Mouse (Mus musculus): Measurements from ENCODE around the gene Lrrc66. TPM values are rescaled to one million over a fixed set of nuclear protein-coding genes. Genes with fewer than 3 reads are reported as not detected.
A peak's percentile ranks its signal among the peaks of the same experiment; 100 is the strongest.
"Not testable (repeated sequence)": the region's sequence is repeated elsewhere in the genome, so short reads cannot be mapped to it uniquely, and the experiment has no call there.

Gene Lrrc66
- total RNA-seq, 2 experiments from 2014 or later = 0.13 TPM; not detected in 1

DNA sequence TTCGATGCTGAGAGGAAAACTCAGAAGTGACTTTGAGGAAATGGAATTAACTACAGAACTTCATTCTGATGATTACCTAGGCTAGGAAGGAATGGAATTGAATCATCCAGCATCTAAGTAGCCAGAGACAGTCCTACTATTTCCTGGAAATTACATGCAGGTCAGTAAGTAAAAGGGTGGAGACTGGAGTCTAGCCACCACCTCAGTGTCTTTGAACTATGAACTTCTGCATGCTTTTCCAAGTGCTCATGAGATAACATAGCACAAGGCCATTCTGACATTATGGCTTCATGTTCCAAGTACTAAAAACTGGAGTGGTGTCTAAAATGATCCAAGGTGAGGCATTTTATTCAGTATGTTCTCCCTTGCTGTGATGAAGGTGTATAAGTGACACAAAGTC is 6.8 kb downstream of the Lrrc66 start:
- DNase-seq (ENCODE audit: low spot score in 2 of 2) = no peak
- intact Hi-C loops (cut with DNase I) = no loop called here

- intact Hi-C loops (cut with DNase I) = no loop called here
These were observed 13.4 kb downstream of the Lrrc66 start for GRCm38 (mm10) chr5:73618969-73619368.

GRCm38 (mm10) chr5:73615211-73615610 is 17.1 kb downstream of the Lrrc66 start:
- intact Hi-C loops (cut with DNase I) = no loop called here

More at GRCm38 (mm10) chr5:73618969-73619368, 13.4 kb downstream of the Lrrc66 start:
- DNase-seq (ENCODE audit: low spot score in 2 of 2) = no peak

DNA sequence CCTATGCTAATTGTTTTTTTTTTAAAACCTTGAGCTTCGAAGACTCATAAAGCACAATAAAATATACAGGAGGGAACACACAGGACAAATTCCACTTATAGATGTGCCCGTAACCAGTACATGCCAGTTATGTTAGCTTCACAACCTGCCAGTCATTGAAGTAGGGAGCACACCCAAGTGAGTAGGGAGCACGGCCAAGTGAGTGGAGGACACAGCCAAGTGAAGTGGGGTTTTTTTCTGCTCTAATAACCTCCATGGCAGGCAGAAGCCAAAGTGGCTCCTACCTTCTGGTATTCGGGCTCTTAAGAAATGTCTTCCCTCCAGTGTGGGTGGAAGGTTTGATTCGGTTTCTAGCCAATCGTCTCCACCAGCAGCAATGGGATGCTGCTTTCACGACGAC is 19.0 kb downstream of the Lrrc66 start:
- DNase-seq (ENCODE audit: low spot score in 2 of 2) = no peak
- intact Hi-C loops (cut with DNase I) = no loop called here

More at GRCm38 (mm10) chr5:73615211-73615610, 17.1 kb downstream of the Lrrc66 start:
- no peak for DNase-seq (ENCODE audit: low spot score in 2 of 2)

GRCm38 (mm10) chr5:73611071-73611470 is 21.3 kb downstream of the Lrrc66 start:
- intact Hi-C loops (cut with DNase I) = no loop called here

GRCm38 (mm10) chr5:73604964-73605363 is 27.4 kb downstream of the Lrrc66 start:
- DNase-seq (ENCODE audit: low spot score in 2 of 2) = peak in 1 of 2 experiments; percentile 54
- intact Hi-C loops (cut with DNase I) = no loop called here

More at GRCm38 (mm10) chr5:73611071-73611470, 21.3 kb downstream of the Lrrc66 start:
- no peak for DNase-seq (ENCODE audit: low spot score in 2 of 2)

DNA sequence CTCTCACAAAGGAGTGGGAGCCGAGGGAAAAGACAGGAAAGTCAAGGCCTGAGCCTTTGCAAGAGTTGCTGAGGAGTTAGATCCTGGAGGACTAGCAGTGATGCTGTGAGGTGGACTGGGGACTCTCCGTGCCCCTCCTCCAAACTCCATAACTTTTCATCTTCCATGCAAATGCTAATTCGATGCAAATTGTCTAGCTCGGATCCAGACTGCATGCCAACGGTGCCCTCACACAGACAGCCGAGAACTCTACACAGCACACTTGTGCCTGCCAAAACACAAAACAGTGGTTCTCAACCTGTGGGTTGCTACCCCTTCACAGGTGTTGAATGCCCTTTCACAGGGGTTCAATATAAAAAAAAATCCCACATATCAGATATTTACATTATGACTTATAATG is 27.8 kb downstream of the Lrrc66 start:
- no peak for DNase-seq (ENCODE audit: low spot score in 2 of 2)
- intact Hi-C loops (cut with DNase I) = no loop called here

DNA sequence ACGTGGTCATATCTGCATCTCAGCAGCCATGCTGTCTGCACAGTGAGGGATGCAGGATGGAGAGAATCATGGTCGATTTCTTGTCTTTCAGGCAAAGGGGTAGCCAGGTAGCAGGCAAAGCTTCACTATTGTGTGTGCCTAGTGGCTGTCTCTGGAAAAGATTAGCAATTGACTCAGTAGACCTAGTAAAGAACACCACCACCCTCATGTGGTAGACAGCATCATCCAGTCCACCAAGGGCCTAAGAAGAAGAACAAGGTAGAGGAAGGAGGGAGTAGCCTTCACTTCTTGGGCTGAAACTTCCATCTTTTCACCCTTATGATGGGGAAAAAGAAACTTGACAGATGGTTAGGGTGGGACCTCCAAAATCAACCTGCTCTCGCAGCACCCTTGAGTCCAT is 29.5 kb downstream of the Lrrc66 start:
- no peak for DNase-seq (ENCODE audit: low spot score in 2 of 2)
- intact Hi-C loops (cut with DNase I) = no loop called here

DNA sequence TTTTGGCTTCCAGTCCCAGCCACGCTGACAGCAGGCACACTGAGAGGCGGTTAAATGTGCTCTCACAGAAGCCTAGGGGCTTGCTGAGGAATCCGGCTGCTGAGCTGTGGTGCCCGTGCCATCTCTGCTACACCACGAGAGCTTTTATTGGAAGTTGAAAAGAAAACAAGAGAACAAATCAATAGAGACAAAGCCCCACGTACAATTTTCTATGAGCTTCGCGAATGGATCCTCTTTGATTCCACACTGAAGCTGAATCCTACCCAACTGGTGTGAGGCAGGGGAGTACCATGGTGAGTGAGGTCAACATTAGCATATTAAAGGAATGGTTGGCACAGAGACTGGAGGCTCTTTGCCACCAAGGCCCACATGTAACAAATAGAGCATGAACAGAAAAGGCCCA is 31.0 kb downstream of the Lrrc66 start:
- peak; percentile 37 to 52 for DNase-seq (ENCODE audit: low spot score in 2 of 2)
- intact Hi-C loops (cut with DNase I) = no loop called here

DNA sequence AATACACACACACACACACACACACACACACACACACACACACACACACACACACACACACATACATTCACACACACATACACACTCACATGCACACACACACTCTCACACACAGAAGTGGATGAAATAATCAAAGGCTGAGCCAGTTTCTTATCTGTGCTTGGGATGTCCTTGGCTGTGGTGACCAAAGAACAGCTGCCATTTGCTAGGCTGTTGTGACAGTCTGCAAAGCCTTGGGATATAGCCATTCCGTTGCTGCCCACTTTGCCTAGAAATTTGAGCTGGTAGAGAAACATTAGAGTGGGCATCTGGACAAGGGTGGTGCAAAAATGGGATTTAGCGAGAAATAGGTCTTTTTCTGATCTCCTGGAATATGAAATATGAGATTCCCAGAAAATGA is 32.3 kb downstream of the Lrrc66 start:
- intact Hi-C loops (cut with DNase I) = no loop called here
- DNase-seq (ENCODE audit: low spot score in 2 of 2) = no peak

DNA sequence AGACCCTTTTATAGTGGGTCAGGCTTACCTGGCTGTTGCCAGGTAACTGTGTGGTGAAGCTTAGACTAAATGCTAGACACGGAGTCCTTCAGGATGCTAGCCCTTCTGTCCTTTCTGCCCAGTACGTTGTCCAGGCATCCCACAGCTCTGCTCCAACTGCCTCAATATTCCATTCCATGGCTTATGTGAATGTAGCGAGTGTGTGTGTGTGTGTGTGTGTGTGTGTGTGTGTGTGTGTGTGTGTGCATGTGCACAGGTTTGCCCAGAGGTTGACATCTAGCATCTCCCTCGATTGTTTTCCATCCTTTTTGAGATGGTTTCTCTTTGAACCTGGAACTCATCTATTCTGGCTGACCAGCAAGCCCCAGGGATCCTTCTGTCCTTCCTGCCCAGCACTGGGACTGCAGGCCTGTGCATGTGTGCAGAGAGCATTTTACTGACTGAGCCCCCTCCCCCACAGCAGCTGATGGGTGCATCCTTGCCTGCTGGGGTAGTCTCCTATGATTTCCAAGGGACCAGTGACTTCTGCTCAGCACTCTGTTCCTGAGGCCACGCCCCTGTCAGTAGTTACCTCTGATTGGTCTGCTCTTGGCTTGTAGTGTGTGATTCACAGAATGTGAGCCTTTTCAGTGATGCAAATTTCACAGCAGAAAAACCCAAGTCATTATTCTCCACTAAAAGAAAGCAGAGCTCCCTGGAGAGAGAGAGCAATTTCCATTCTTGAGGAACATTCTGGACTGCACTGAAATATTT is 33.2 kb downstream of the Lrrc66 start:
- DNase-seq (ENCODE audit: low spot score in 2 of 2) = peak in 1 of 2 experiments; percentile 44
- intact Hi-C loops (cut with DNase I) = no loop called here

- DNase-seq (ENCODE audit: low spot score in 2 of 2) = no peak
- intact Hi-C loops (cut with DNase I) = no loop called here
These were observed 45.2 kb downstream of the Lrrc66 start for GRCm38 (mm10) chr5:73587119-73587518.

GRCm38 (mm10) chr5:73586597-73586996 is 45.7 kb downstream of the Lrrc66 start:
- intact Hi-C loops (cut with DNase I) = no loop called here
- DNase-seq (ENCODE audit: low spot score in 2 of 2) = no peak

DNA sequence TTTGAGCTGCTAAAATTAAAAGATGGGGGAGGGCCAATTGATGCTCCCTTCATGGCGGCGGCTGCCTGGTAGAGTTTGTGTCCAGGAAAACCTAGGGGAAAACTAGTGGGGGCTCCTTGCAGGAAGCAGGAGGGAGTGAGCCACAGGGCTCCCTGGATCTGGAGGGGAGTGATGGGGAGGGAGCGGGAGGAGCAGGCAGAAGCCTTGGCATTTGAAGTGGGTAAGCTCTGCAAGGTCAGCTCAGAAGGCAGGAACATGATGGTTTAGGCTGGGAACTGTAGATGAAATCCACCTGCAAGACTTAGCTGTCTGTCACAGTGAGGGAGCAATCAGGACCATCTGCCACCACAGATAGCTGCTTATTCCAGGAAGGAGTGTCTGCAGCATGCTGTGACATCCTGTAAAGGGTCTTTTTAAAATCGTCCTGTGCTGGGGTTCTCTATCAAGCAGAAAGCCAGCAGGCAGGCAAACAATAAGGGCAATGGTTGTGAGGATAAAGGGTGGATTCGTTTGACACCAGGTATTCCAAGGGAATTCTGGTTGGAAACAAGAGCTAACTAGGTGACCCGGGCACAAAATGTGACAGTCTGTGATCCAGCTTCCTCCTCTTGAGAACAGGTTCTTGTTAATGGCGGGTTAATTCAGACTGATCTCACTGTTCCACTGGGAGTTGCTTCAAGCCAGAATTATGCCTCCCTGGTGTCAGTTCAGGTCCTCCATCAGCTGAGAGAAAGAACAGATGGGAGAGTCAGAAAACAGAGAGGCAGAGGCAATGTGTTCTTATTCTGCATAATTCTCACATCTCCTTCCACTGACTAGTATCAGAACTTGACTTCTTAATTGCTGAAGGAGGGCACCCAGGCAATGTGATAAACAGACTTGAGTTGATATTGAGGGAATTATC is 46.9 kb downstream of the Lrrc66 start:
- peak in 1 of 2 experiments; percentile 28 for DNase-seq (ENCODE audit: low spot score in 2 of 2)
- intact Hi-C loops (cut with DNase I) = no loop called here

- DNase-seq (ENCODE audit: low spot score in 2 of 2); intact Hi-C loops (cut with DNase I): not testable (repeated sequence)
These were observed 48.3 kb downstream of the Lrrc66 start for GRCm38 (mm10) chr5:73584011-73584410.

DNA sequence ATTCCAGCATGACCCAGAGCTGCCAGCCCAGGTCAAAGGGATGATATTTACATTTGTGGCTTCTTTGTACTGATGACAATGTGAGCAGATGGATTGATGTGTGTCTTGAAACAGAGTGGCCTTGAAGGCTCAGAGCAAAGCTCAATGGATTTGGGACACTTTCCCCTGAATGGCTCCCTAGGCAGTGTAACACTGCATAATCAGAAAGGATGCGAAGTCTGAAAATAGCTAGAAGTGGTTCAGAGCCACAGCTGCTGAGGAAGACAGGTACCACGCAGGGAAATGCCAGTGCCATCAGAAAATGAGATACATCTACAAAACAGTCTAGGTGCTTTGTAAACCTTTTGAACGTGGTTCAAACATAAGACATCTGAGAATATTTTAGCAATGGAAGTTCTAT is 54.2 kb downstream of the Lrrc66 start:
- intact Hi-C loops (cut with DNase I) = no loop called here
- no peak for DNase-seq (ENCODE audit: low spot score in 2 of 2)

GRCm38 (mm10) chr5:73576708-73577107 is 55.6 kb downstream of the Lrrc66 start:
- intact Hi-C loops (cut with DNase I) = no loop called here
- peak; percentile 33 to 66 for DNase-seq (ENCODE audit: low spot score in 2 of 2)

DNA sequence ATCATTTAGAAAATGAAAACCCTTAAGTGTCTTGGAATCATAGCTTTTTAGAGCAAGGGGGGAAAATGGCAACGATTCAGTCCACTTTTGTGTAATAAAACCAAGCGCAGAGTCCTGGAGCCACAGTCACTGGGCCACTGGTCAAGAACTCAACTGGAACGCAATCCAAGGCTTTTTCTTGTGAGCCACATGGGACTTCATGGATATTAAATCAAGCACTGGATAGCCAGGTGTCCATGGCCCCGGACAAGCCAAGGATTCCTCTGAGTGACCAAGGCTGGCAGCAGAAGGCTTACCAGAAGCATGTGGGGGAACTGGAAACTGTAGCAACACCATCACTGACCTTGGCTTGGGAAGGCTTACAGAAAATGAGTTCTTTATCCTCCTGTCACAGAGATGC is 57.7 kb downstream of the Lrrc66 start:
- no peak for DNase-seq (ENCODE audit: low spot score in 2 of 2)
- intact Hi-C loops (cut with DNase I) = no loop called here

GRCm38 (mm10) chr5:73573789-73574188 is 58.5 kb downstream of the Lrrc66 start:
- DNase-seq (ENCODE audit: low spot score in 2 of 2) = no peak

DNA sequence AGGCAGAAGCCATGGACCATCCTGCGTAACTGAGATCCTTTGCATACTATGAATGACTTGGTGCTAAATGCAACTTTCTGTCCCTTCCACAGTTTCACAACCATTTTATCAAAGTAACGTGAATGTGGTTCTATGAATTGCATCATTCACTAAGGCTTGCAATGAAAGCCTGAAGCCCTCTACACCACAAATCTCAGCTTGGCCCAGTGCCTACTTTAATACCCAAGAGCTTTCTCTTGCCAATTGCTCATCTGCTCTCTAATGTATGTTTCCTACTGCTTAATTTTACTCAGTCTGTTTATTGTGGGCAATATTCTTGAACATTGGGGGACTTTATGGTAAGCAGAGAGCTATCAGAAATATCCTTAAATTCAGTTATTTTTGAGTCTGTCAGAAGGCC is 59.5 kb downstream of the Lrrc66 start:
- no peak for DNase-seq (ENCODE audit: low spot score in 2 of 2)
- intact Hi-C loops (cut with DNase I) = no loop called here

More at GRCm38 (mm10) chr5:73573789-73574188, 58.5 kb downstream of the Lrrc66 start:
- intact Hi-C loops (cut with DNase I) = no loop called here

All from left cerebral cortex, postnatal 14 days (tissue).